Mouse (Mus musculus) lung, postnatal 36 days (tissue): ENCODE data around the gene Amacr.
A peak's percentile ranks its signal among the peaks of the same experiment; 100 is the strongest.

Source experiments
- DNase-seq: peaks from one replicate; pipeline ENCODE4 v3.0.0; 2022; ENCODE audit warnings: mixed read lengths

The Amacr gene

GRCm38 (mm10) chr15:10990411-10990810 is 8.9 kb downstream of the Amacr start:
- peak; percentile 42 for DNase-seq

- no peak for DNase-seq
Measured at GRCm38 (mm10) chr15:10991566-10991965, 10.0 kb downstream of the Amacr start.

- no peak for DNase-seq
Measured at GRCm38 (mm10) chr15:10999832-11000231, 18.3 kb downstream of the Amacr start.

- DNase-seq: no peak
Measured at GRCm38 (mm10) chr15:11000421-11000820, 18.9 kb downstream of the Amacr start, which contains the start of gene Slc45a2. Slc45a2 (plus strand) TSS chr15:11000721.

- no peak for DNase-seq
Measured at GRCm38 (mm10) chr15:11003791-11004190, 22.2 kb downstream of the Amacr start.

- no peak for DNase-seq
Measured at GRCm38 (mm10) chr15:11004646-11005045, 23.1 kb downstream of the Amacr start.

GRCm38 (mm10) chr15:11008756-11009155 is 27.2 kb downstream of the Amacr start:
- no peak for DNase-seq

- DNase-seq: no peak
Measured at GRCm38 (mm10) chr15:11010976-11011548, 29.5 kb downstream of the Amacr start.

GRCm38 (mm10) chr15:11014931-11015330 is 33.4 kb downstream of the Amacr start:
- DNase-seq: no peak

GRCm38 (mm10) chr15:11026801-11027561 is 45.4 kb downstream of the Amacr start:
- no peak for DNase-seq

GRCm38 (mm10) chr15:11030188-11030587 is 48.6 kb downstream of the Amacr start:
- DNase-seq: no peak

GRCm38 (mm10) chr15:11035947-11036474 is 54.5 kb downstream of the Amacr start:
- DNase-seq: no peak

GRCm38 (mm10) chr15:11036535-11037375 is 55.2 kb downstream of the Amacr start:
- no peak for DNase-seq

GRCm38 (mm10) chr15:11037376-11037695 is 55.8 kb downstream of the Amacr start:
- DNase-seq: no peak

GRCm38 (mm10) chr15:11037711-11038110 is 56.2 kb downstream of the Amacr start, which contains the start of gene Rxfp3:
Rxfp3 (minus strand) TSS chr15:11037991.
- no peak for DNase-seq

GRCm38 (mm10) chr15:11038476-11038875 is 56.9 kb downstream of the Amacr start:
- peak; percentile 48 for DNase-seq

- DNase-seq: no peak
Measured at GRCm38 (mm10) chr15:11040067-11040466, 58.5 kb downstream of the Amacr start.

- DNase-seq: no peak
Measured at GRCm38 (mm10) chr15:11041229-11041628, 59.7 kb downstream of the Amacr start.

- DNase-seq: no peak
Measured at GRCm38 (mm10) chr15:11042828-11043227, 61.3 kb downstream of the Amacr start.
